Mouse (Mus musculus): ENCODE measurements around the gene Smim6. TPM values are rescaled to one million over a fixed set of nuclear protein-coding genes. Genes with fewer than 3 reads are reported as not detected.

Gene Smim6
- total and polyA plus RNA-seq, 3 experiments, result 1.2 to 3.8 TPM; not detected in 1

DNA sequence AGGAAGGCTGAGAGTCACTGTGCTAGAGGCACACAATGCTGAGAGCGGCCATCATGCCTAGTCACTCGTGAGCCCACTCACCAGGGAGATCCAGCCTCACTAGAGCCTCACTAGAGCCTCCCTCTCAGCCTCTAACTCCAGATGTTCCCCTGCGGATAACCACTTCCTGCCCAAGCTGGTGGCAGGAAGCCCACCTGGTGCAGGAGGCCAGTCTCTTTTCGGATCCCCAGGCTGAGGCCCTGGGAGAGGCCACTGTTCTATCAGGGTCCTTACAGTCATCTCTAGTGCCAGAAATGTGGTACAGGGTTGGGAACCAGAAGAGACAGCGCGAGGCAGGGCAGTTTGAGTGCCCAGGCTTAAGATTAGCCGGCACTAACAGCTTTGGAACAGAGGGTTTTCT is 13.4 kb upstream of the Smim6 start:
- H3K36me3 ChIP-seq (ENCODE audit: control insufficient read depth in 1 of 2, insufficient read depth in 2 of 2, low read length in 2 of 2), result peaks cover 0 to 21% of the 10 kb centered on the region in 2 experiments; a peak in 2 of 4 replicates
- no peak for DNase-seq (ENCODE audit: low read depth, low spot score)
- H3K9me3 ChIP-seq (replicated peaks; ENCODE audit: insufficient read depth, low read length), result no peaks in the 10 kb centered on the region
- no peak overlapping the region; the same call in 1 of the 2 replicates for H3K9ac ChIP-seq (ENCODE audit: control insufficient read depth, low read depth, low read length, poor library complexity, severe bottlenecking)
- peaks cover 13 to 28% of the 10 kb centered on the region in 2 experiments for H3K4me1 ChIP-seq (ENCODE audit: control insufficient read depth in 1 of 2, insufficient read depth in 2 of 2, low read length in 2 of 2)
- H3K4me3 ChIP-seq (ENCODE audit: control insufficient read depth in 1 of 2, insufficient read depth in 1 of 2, low read depth in 2 of 2, low read length in 2 of 2), result no peak overlapping the region
- H3K27me3 ChIP-seq (ENCODE audit: control insufficient read depth in 1 of 2, insufficient read depth in 2 of 2, low read length in 2 of 2), result no peaks in the 10 kb centered on the region
- peaks cover 28% of the 10 kb centered on the region for H3K79me2 ChIP-seq (ENCODE audit: control insufficient read depth, insufficient read depth, low read length, poor library complexity)
- TF ChIP-seq ELF1 (IDR thresholded peaks at IDR 0.05; ENCODE audit: low read depth, low read length) (no peak), JUND (IDR thresholded peaks at IDR 0.05; ENCODE audit: low read depth, low read length) (no peak), MYC (IDR thresholded peaks at IDR 0.05; ENCODE audit: low read depth, low read length) (no peak), E2F4 (IDR thresholded peaks at IDR 0.05; ENCODE audit: borderline replicate concordance, low read depth, low read length) (no peak), NELFE (IDR thresholded peaks at IDR 0.05; ENCODE audit: low read depth, low read length) (no peak), GABPA (IDR thresholded peaks at IDR 0.05; ENCODE audit: low read depth, low read length) (no peak)
- no peak overlapping the region for H3K27ac ChIP-seq (ENCODE audit: control insufficient read depth, low read depth, low read length)

DNA sequence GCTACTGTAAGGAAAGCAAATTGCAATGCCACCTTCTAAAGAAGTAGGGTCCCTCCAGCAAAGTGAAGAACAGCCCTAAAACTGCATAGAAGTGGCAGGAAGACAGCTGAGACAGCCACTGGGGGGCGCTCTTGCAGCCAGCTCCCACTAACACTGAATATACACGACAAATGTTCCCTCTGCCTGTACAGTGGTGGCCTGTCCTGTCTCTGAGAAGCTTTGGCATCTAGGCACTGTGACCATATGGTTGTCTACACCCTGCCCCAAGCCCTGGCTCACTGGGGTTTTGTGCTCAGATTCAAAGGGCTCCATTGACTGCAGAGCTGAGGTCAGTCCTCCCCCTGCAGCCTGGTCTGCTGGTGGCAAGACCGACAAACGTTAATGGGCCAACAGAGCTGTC is 12.9 kb upstream of the Smim6 start:
- Histone ChIP-seq H3K4me3 (ENCODE audit: control insufficient read depth in 1 of 2, insufficient read depth in 1 of 2, low read depth in 2 of 2, low read length in 2 of 2) (peak overlapping the region in 1 of 2 experiments; percentile 21; a peak in 1 of 4 replicates), H3K4me1 (ENCODE audit: control insufficient read depth in 1 of 2, insufficient read depth in 2 of 2, low read length in 2 of 2) (peaks cover 16 to 32% of the 10 kb centered on the region in 2 experiments), H3K36me3 (ENCODE audit: control insufficient read depth in 1 of 2, insufficient read depth in 2 of 2, low read length in 2 of 2) (peaks cover 0 to 26% of the 10 kb centered on the region in 2 experiments; a peak in 2 of 4 replicates), H3K79me2 (ENCODE audit: control insufficient read depth, insufficient read depth, low read length, poor library complexity) (peaks cover 31% of the 10 kb centered on the region), H3K27me3 (ENCODE audit: control insufficient read depth in 1 of 2, insufficient read depth in 2 of 2, low read length in 2 of 2) (no peaks in the 10 kb centered on the region), H3K9ac (ENCODE audit: control insufficient read depth, low read depth, low read length, poor library complexity, severe bottlenecking) (peak overlapping the region; percentile 72), H3K9me3 (replicated peaks; ENCODE audit: insufficient read depth, low read length) (no peaks in the 10 kb centered on the region), H3K27ac (ENCODE audit: control insufficient read depth, low read depth, low read length) (peak overlapping the region; percentile 65)
- DNase-seq (ENCODE audit: low read depth, low spot score), result peak; percentile 94
- TF ChIP-seq ZKSCAN1 (IDR thresholded peaks at IDR 0.05; ENCODE audit: low read depth, low read length), result no peak
- no peak for TF ChIP-seq NRF1 (IDR thresholded peaks at IDR 0.05; ENCODE audit: insufficient read depth, low read depth, low read length, poor library complexity, severe bottlenecking)
- peak in 1 of 2 experiments; percentile 27; a peak in 1 of 4 replicates for TF ChIP-seq POLR2A (IDR thresholded peaks at IDR 0.05; ENCODE audit: control insufficient read depth in 1 of 2, insufficient read depth in 1 of 2, low read depth in 1 of 2, low read length in 2 of 2, poor library complexity in 1 of 2)
- TF ChIP-seq SIN3A (IDR thresholded peaks at IDR 0.05; ENCODE audit: low read length), result peak; percentile 60; the same call in 1 of the 2 replicates
- no peak for TF ChIP-seq GATA1 (IDR thresholded peaks at IDR 0.05; ENCODE audit: low read depth, low read length)
- no peak for TF ChIP-seq TCF12 (IDR thresholded peaks at IDR 0.05; ENCODE audit: low read depth, low read length)
- TF ChIP-seq ETS1 (IDR thresholded peaks at IDR 0.05; ENCODE audit: low read depth, low read length), result 0 out of 2 replicates have a peak, but pooled peaks have one; percentile 12
- TF ChIP-seq CTCF (IDR thresholded peaks at IDR 0.05 in 2 of 3, conservative IDR thresholded peaks at IDR 0.05 in 1 of 3; ENCODE audit: control insufficient read depth in 1 of 3, insufficient read depth in 1 of 3, low read depth in 2 of 3, low read length in 3 of 3, poor library complexity in 1 of 3, severe bottlenecking in 1 of 3), result peak; percentile 97 to 99 (median 98)
- TF ChIP-seq E2F4 (IDR thresholded peaks at IDR 0.05; ENCODE audit: borderline replicate concordance, low read depth, low read length), result no peak
- peak; percentile 49 for TF ChIP-seq ZC3H11A (IDR thresholded peaks at IDR 0.05; ENCODE audit: low read depth, low read length)
- TF ChIP-seq TBP (IDR thresholded peaks at IDR 0.05; ENCODE audit: low read depth, low read length), result peak; percentile 51
- peak; percentile 31; the same call in 1 of the 2 replicates for TF ChIP-seq ELF1 (IDR thresholded peaks at IDR 0.05; ENCODE audit: low read depth, low read length)
- TF ChIP-seq CHD1 (IDR thresholded peaks at IDR 0.05; ENCODE audit: low read depth, low read length), result no peak
- peak; percentile 65 for TF ChIP-seq RAD21 (IDR thresholded peaks at IDR 0.05; ENCODE audit: low read depth, low read length)
- TF ChIP-seq RCOR1 (IDR thresholded peaks at IDR 0.05; ENCODE audit: low read depth, low read length), result no peak
- no peak for TF ChIP-seq POLR2AphosphoS2 (IDR thresholded peaks at IDR 0.05; ENCODE audit: low read length)
- peak; percentile 86 for TF ChIP-seq SMC3 (IDR thresholded peaks at IDR 0.05; ENCODE audit: low read depth, low read length)
- TF ChIP-seq HCFC1 (IDR thresholded peaks at IDR 0.05; ENCODE audit: low read depth, low read length), result no peak
- no peak for TF ChIP-seq MYB (IDR thresholded peaks at IDR 0.05; ENCODE audit: low read depth, low read length)

Measured in MEL (cell line).